Mouse (Mus musculus): ENCODE results near the gene Srebf2. TPM values are rescaled to one million over a fixed set of nuclear protein-coding genes. Genes with fewer than 3 reads are reported as not detected.

The Srebf2 gene
- polyA plus RNA-seq, 1 experiment: 285 TPM

DNA sequence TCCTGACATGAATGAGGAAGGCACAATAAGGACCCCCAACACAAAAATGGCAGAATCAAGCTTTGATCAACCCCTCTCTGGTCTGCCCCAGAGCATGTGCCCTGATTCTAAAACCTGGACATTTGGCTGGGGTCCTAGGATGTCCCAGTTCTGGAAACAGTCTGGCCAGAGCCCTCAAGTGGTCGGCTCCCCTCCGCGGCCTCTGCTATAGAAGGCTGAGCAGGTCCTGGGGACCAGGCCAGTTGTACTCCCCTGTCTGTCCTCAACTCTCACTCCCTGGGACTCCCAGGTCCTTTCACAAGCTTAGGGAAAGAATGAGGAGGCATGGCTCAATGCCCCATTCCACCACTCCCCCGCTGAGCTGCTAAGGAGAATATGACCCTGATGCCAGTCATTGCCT, 66.2 kb downstream of the Srebf2 start:
- Histone ChIP-seq H3ac (ENCODE audit: control insufficient read depth, insufficient read length) (no peak overlapping the region), H3K4me2 (ENCODE audit: low read depth) (no peak overlapping the region), H3K27me3 (ENCODE audit: control insufficient read depth, insufficient read depth, insufficient read length) (peaks cover 23% of the 10 kb centered on the region), H3K36me3 (ENCODE audit: control insufficient read depth, insufficient read depth) (no peaks in the 10 kb centered on the region), H3K79me2 (ENCODE audit: control insufficient read depth, insufficient read depth) (no peaks in the 10 kb centered on the region), H3K4me3 (no peak overlapping the region)
- TF ChIP-seq TCF12 (IDR thresholded peaks at IDR 0.05; ENCODE audit: insufficient read depth, poor library complexity, severe bottlenecking) (no peak), POLR2A (IDR thresholded peaks at IDR 0.05; ENCODE audit: insufficient read length, low read depth) (no peak), TCF3 (IDR thresholded peaks at IDR 0.05; ENCODE audit: insufficient read length, low read depth) (no peak), SRF (IDR thresholded peaks at IDR 0.05; ENCODE audit: control insufficient read depth, insufficient read length, low read depth) (no peak), CEBPB (IDR thresholded peaks at IDR 0.05; ENCODE audit: insufficient read depth, poor library complexity, severe bottlenecking) (no peak)

DNA sequence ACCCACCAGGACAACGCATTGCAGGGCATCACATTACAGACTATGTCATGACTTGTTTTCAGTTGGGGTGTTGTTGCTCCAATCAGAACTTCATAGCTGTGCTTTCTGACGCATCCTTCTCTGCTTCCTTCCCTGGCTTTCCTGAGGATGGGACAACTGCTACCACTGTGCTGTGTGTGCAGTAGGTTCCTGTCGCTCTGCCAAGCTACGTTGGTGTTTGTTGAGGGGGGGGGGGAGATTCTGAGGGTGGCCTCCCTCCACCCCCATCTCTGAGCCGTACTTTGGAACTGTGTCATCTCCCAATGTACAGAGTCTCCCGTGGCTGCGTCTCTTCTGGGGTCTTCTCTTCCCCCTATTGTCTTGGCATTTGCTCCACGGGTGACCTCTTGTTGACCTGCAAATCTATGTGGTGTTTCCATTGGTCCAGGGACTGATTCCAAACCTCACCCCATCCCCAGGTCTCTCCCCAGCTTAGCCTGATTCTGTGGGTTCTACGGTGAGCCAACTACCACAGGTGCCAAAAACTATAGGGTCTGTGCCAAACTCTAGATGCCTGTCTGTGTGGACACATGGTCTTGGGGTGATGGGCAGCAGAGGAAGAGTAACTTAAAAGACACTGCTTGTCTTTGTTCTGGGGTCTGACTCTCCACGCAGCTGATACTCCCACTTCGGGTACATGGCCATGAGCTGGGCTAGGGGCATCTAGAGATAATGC, 68.5 kb downstream of the Srebf2 start:
- H3K79me2 ChIP-seq (ENCODE audit: control insufficient read depth, insufficient read depth): no peaks in the 10 kb centered on the region
- TF ChIP-seq MYOG (IDR thresholded peaks at IDR 0.05; ENCODE audit: control insufficient read depth in 1 of 3, insufficient read depth in 1 of 3, insufficient read length in 2 of 3, low read depth in 2 of 3): no peak
- TF ChIP-seq USF1 (IDR thresholded peaks at IDR 0.05; ENCODE audit: low read depth): no peak
- no peak for TF ChIP-seq E2F4 (IDR thresholded peaks at IDR 0.05; ENCODE audit: insufficient read depth)
- no peak for TF ChIP-seq POLR2AphosphoS2 (IDR thresholded peaks at IDR 0.05; ENCODE audit: insufficient read length, low read depth)
- no peak for TF ChIP-seq CEBPB (IDR thresholded peaks at IDR 0.05; ENCODE audit: insufficient read depth, poor library complexity, severe bottlenecking)
- no peak for TF ChIP-seq MYOD1 (IDR thresholded peaks at IDR 0.05; ENCODE audit: control insufficient read depth in 1 of 3, insufficient read length in 2 of 3, low read depth in 2 of 3)
- TF ChIP-seq REST (IDR thresholded peaks at IDR 0.05; ENCODE audit: insufficient read depth, insufficient read length): no peak
- no peak for TF ChIP-seq POLR2A (IDR thresholded peaks at IDR 0.05; ENCODE audit: insufficient read length, low read depth)
- TF ChIP-seq MAX (IDR thresholded peaks at IDR 0.05; ENCODE audit: low read depth): no peak
- no peak for TF ChIP-seq TCF3 (IDR thresholded peaks at IDR 0.05; ENCODE audit: insufficient read length, low read depth)
- TF ChIP-seq SRF (IDR thresholded peaks at IDR 0.05; ENCODE audit: control insufficient read depth, insufficient read length, low read depth): no peak
- TF ChIP-seq TCF12 (IDR thresholded peaks at IDR 0.05; ENCODE audit: insufficient read depth, poor library complexity, severe bottlenecking): no peak
- H3K27me3 ChIP-seq (ENCODE audit: control insufficient read depth, insufficient read depth, insufficient read length): peaks cover 22% of the 10 kb centered on the region
- H3K36me3 ChIP-seq (ENCODE audit: control insufficient read depth, insufficient read depth): no peaks in the 10 kb centered on the region
- H3K4me2 ChIP-seq (ENCODE audit: low read depth): no peak overlapping the region
- no peak overlapping the region for H3K4me3 ChIP-seq
- H3ac ChIP-seq (ENCODE audit: control insufficient read depth, insufficient read length): no peak overlapping the region

DNA sequence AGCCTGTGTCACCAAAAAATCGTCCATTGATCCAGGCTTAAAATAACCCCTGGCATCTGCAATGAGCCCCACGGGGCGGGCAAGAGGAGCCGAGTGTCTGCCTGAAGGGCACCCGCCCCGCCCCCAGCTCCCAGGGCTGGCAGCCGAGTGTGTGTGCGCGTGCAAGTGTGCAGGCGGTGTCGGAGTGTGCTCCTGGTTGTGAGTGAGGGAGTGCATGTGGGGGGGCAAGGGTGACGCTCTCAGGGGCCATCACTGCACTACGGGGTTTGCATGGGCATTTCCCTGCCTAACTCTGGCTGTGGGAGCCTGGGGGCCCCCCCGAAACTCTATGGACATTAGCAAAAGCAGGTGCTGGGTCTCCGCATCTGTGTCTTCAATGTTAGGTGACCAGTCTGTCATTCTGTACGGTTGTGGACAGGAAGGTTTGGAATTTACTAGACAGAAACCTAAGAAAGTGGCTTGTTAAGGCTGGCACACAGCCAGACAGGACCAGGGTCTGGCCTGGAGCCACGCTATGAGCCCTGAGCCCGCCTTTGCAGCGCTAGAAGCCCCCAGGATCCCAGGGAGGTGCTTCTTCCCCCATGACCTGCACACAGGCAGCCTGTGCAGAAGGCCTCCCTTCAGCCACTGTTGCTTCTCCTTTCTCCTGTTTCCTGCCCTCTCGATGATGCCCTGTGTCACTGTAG, 69.3 kb downstream of the Srebf2 start:
- Histone ChIP-seq H3K4me3 (no peak overlapping the region), H3K79me2 (ENCODE audit: control insufficient read depth, insufficient read depth) (no peaks in the 10 kb centered on the region), H3ac (ENCODE audit: control insufficient read depth, insufficient read length) (no peak overlapping the region), H3K4me2 (ENCODE audit: low read depth) (no peak overlapping the region), H3K36me3 (ENCODE audit: control insufficient read depth, insufficient read depth) (no peaks in the 10 kb centered on the region), H3K27me3 (ENCODE audit: control insufficient read depth, insufficient read depth, insufficient read length) (peaks cover 17% of the 10 kb centered on the region)
- TF ChIP-seq E2F4 (IDR thresholded peaks at IDR 0.05; ENCODE audit: insufficient read depth): no peak
- no peak for TF ChIP-seq TCF12 (IDR thresholded peaks at IDR 0.05; ENCODE audit: insufficient read depth, poor library complexity, severe bottlenecking)
- TF ChIP-seq SRF (IDR thresholded peaks at IDR 0.05; ENCODE audit: control insufficient read depth, insufficient read length, low read depth): no peak
- TF ChIP-seq MYOG (IDR thresholded peaks at IDR 0.05; ENCODE audit: control insufficient read depth in 1 of 3, insufficient read depth in 1 of 3, insufficient read length in 2 of 3, low read depth in 2 of 3): no peak
- no peak for TF ChIP-seq POLR2A (IDR thresholded peaks at IDR 0.05; ENCODE audit: insufficient read length, low read depth)
- no peak for TF ChIP-seq TCF3 (IDR thresholded peaks at IDR 0.05; ENCODE audit: insufficient read length, low read depth)
- no peak for TF ChIP-seq REST (IDR thresholded peaks at IDR 0.05; ENCODE audit: insufficient read depth, insufficient read length)
- TF ChIP-seq CEBPB (IDR thresholded peaks at IDR 0.05; ENCODE audit: insufficient read depth, poor library complexity, severe bottlenecking): no peak
- TF ChIP-seq MYOD1 (IDR thresholded peaks at IDR 0.05; ENCODE audit: control insufficient read depth in 1 of 3, insufficient read length in 2 of 3, low read depth in 2 of 3): no peak
- TF ChIP-seq POLR2AphosphoS2 (IDR thresholded peaks at IDR 0.05; ENCODE audit: insufficient read length, low read depth): no peak
- TF ChIP-seq MAX (IDR thresholded peaks at IDR 0.05; ENCODE audit: low read depth): no peak
- no peak for TF ChIP-seq USF1 (IDR thresholded peaks at IDR 0.05; ENCODE audit: low read depth)

DNA sequence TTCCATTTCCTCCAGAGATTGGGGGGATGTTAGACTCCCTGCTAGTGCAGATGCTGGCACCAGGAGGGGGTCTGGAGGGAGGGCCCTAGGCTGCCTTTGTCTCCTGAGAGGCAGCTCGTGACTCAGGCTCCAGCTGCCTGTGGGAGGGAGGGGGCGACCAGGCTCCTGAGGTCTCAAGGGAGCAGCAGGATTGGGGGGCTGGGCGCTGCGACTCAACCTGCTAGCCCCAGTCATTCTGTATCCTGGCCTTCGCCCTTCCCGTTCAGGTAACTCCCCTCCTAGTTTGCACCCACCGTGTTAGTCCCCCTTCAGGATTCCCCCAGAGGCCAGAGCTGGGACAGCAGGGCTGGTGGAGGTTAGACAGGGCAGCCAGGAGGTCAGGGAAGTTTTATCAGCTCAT, 70.1 kb downstream of the Srebf2 start:
- H3ac ChIP-seq (ENCODE audit: control insufficient read depth, insufficient read length): no peak overlapping the region
- TF ChIP-seq USF1 (IDR thresholded peaks at IDR 0.05; ENCODE audit: low read depth) (no peak), TCF12 (IDR thresholded peaks at IDR 0.05; ENCODE audit: insufficient read depth, poor library complexity, severe bottlenecking) (no peak), MYOD1 (IDR thresholded peaks at IDR 0.05; ENCODE audit: control insufficient read depth in 1 of 3, insufficient read length in 2 of 3, low read depth in 2 of 3) (no peak), REST (IDR thresholded peaks at IDR 0.05; ENCODE audit: insufficient read depth, insufficient read length) (no peak), SRF (IDR thresholded peaks at IDR 0.05; ENCODE audit: control insufficient read depth, insufficient read length, low read depth) (no peak), E2F4 (IDR thresholded peaks at IDR 0.05; ENCODE audit: insufficient read depth) (no peak), POLR2AphosphoS2 (IDR thresholded peaks at IDR 0.05; ENCODE audit: insufficient read length, low read depth) (no peak), TCF3 (IDR thresholded peaks at IDR 0.05; ENCODE audit: insufficient read length, low read depth) (no peak), CEBPB (IDR thresholded peaks at IDR 0.05; ENCODE audit: insufficient read depth, poor library complexity, severe bottlenecking) (no peak), MAX (IDR thresholded peaks at IDR 0.05; ENCODE audit: low read depth) (no peak), MYOG (IDR thresholded peaks at IDR 0.05; ENCODE audit: control insufficient read depth in 1 of 3, insufficient read depth in 1 of 3, insufficient read length in 2 of 3, low read depth in 2 of 3) (no peak), POLR2A (IDR thresholded peaks at IDR 0.05; ENCODE audit: insufficient read length, low read depth) (no peak)
- H3K4me3 ChIP-seq: no peak overlapping the region
- H3K4me2 ChIP-seq (ENCODE audit: low read depth): no peak overlapping the region
- no peaks in the 10 kb centered on the region for H3K36me3 ChIP-seq (ENCODE audit: control insufficient read depth, insufficient read depth)
- H3K27me3 ChIP-seq (ENCODE audit: control insufficient read depth, insufficient read depth, insufficient read length): peaks cover 9% of the 10 kb centered on the region
- no peaks in the 10 kb centered on the region for H3K79me2 ChIP-seq (ENCODE audit: control insufficient read depth, insufficient read depth)
